Mouse (Mus musculus) limb, embryonic 14.5 days (tissue): ENCODE measurements around the gene Tmem143. TPM values are rescaled to one million over a fixed set of nuclear protein-coding genes. Genes with fewer than 3 reads are reported as not detected.

Source experiments
- ATAC-seq: fragments of 200-750 bp; cut with Nextera tagmentation; 2 replicates; pipeline ENCODE4 v1.8.0; 2017; ENCODE audit warnings: low read depth, moderate number of reproducible peaks, moderate TSS enrichment; ENCODE audit not compliant: low FRiP score
- DNase-seq: peaks from one replicate; pipeline ENCODE4 v3.0.0-alpha.2; 2015; ENCODE audit warnings: low spot score
- H3K27ac ChIP-seq: fragments of 300-500 bp; sonication (generic); replicated peaks from 2 replicates; pipeline ENCODE4 v1.5.1; 2014; ENCODE audit warnings: low read depth, mild to moderate bottlenecking, low read length, moderate library complexity, mixed read lengths
- H3K27me3 ChIP-seq: fragments of 300-500 bp; sonication (generic); 2 replicates; pipeline ENCODE4 v1.6.1; 2014; ENCODE audit warnings: low read length, mixed read lengths; ENCODE audit not compliant: control insufficient read depth, insufficient read depth
- H3K36me3 ChIP-seq: fragments of 300-500 bp; sonication (generic); 2 replicates; pipeline ENCODE4 v1.6.1; 2014; ENCODE audit warnings: mild to moderate bottlenecking, low read length, moderate library complexity, mixed read lengths; ENCODE audit not compliant: control insufficient read depth, insufficient read depth
- H3K4me1 ChIP-seq: fragments of 300-500 bp; sonication (generic); 2 replicates; pipeline ENCODE4 v1.6.1; 2014; ENCODE audit warnings: antibody characterized with exemption, low read length, mixed read lengths; ENCODE audit not compliant: control insufficient read depth, insufficient read depth
- H3K4me2 ChIP-seq: fragments of 300-500 bp; sonication (generic); replicated peaks from 2 replicates; pipeline ENCODE4 v1.6.1; 2014; ENCODE audit warnings: low read depth, mild to moderate bottlenecking, low read length, moderate library complexity; ENCODE audit not compliant: severe bottlenecking
- H3K4me3 ChIP-seq: fragments of 300-500 bp; sonication (generic); replicated peaks from 2 replicates; pipeline ENCODE4 v1.5.1; 2014; ENCODE audit warnings: low read length
- H3K9ac ChIP-seq: fragments of 300-500 bp; sonication (generic); 2 replicates; pipeline ENCODE4 v1.6.1; 2014; ENCODE audit warnings: mild to moderate bottlenecking, low read depth, low read length, moderate library complexity; ENCODE audit not compliant: severe bottlenecking
- H3K9me3 ChIP-seq: fragments of 300-500 bp; sonication (generic); 2 replicates; pipeline ENCODE4 v1.6.1; 2016; ENCODE audit warnings: low read length; ENCODE audit not compliant: control insufficient read depth
- POLR2A ChIP-seq: fragments of 200-500 bp; IDR thresholded peaks from 2 replicates; pipeline ENCODE4 v1.8.0; 2012; ENCODE audit warnings: inconsistent platforms, mild to moderate bottlenecking, moderate library complexity, borderline replicate concordance; ENCODE audit not compliant: insufficient read depth, insufficient read length; ENCODE audit errors: extremely low read depth
- WGBS: fragments of 180-500 bp; shearing (Covaris S2); extraction: QIAGEN DNeasy Blood & Tissue Kit; methylation state at CpG from one replicate; pipeline ENCODE4 v1.1.7; 2014; 5-methylcytosine and 5-hydroxymethylcytosine counted together
- polyA plus RNA-seq, 2 experiments: library from polyadenylated mRNA; depleted of rRNA in 1 of 2; stranded (reverse) in 1 of 2; unstranded in 1 of 2; fragments of >200 nt; fragmentation: Nextera tagmentation in 1 of 2; extraction: Ambion mirVana in 1 of 2; gene quantifications; 2 replicates each; pipeline versions ENCODE4 v1.2.1 to v1.2.3; 2012 to 2014

The Tmem143 gene
- polyA plus RNA-seq, 2 experiments = 4.7 to 17.1 TPM

GRCm38 (mm10) chr7:45859008-45859407 lies 37.7 kb upstream of the Tmem143 start:
- Histone ChIP-seq H3K9ac (no peak overlapping the region), H3K36me3 (no peaks in the 10 kb centered on the region), H3K9me3 (no peaks in the 10 kb centered on the region), H3K27me3 (0 out of 2 replicates have a peak, but pooled peaks cover 9% of the 10 kb centered on the region), H3K4me2 (no peak overlapping the region), H3K27ac (no peak overlapping the region), H3K4me3 (no peak overlapping the region), H3K4me1 (peaks cover 8% of the 10 kb centered on the region; the same call in 1 of the 2 replicates)
- DNase-seq = no peak
- ATAC-seq = no peak
- TF ChIP-seq POLR2A = no peak
- WGBS = 47% methylated on average over 4 of the region's 4 CpGs

GRCm38 (mm10) chr7:45862804-45863203 lies 33.9 kb upstream of the Tmem143 start:
- Histone ChIP-seq H3K27me3 (peaks cover 10% of the 10 kb centered on the region; the same call in 1 of the 2 replicates), H3K9ac (no peak overlapping the region), H3K4me1 (peaks cover 9% of the 10 kb centered on the region), H3K4me2 (no peak overlapping the region), H3K36me3 (no peaks in the 10 kb centered on the region), H3K27ac (no peak overlapping the region), H3K4me3 (no peak overlapping the region), H3K9me3 (no peaks in the 10 kb centered on the region)
- ATAC-seq = no peak
- DNase-seq = no peak
- TF ChIP-seq POLR2A = no peak
- 87% methylated on average over 7 of the region's 7 CpGs for WGBS

- peaks cover 14% of the 10 kb centered on the region for H3K4me1 ChIP-seq
- H3K36me3 ChIP-seq = no peaks in the 10 kb centered on the region
- TF ChIP-seq POLR2A = no peak
- no peak overlapping the region for H3K4me3 ChIP-seq
- H3K9me3 ChIP-seq = no peaks in the 10 kb centered on the region
- ATAC-seq (no peak), DNase-seq (no peak)
- 67% methylated on average over 3 of the region's 3 CpGs for WGBS
- no peak overlapping the region for H3K27ac ChIP-seq
- peaks cover 13% of the 10 kb centered on the region; the same call in 1 of the 2 replicates for H3K27me3 ChIP-seq
- no peak overlapping the region for H3K4me2 ChIP-seq
- H3K9ac ChIP-seq = no peak overlapping the region
Measured at GRCm38 (mm10) chr7:45864435-45864834, 32.3 kb upstream of the Tmem143 start.

- ATAC-seq (peak; percentile 85), DNase-seq (peak; percentile 92)
- Histone ChIP-seq H3K4me3 (peak overlapping the region; percentile 74), H3K36me3 (no peaks in the 10 kb centered on the region), H3K9me3 (no peaks in the 10 kb centered on the region), H3K27ac (peak overlapping the region; percentile 52), H3K27me3 (peaks cover 28% of the 10 kb centered on the region), H3K4me1 (peaks cover 27% of the 10 kb centered on the region), H3K4me2 (peak overlapping the region; percentile 77), H3K9ac (peak overlapping the region; percentile 94)
- 1% methylated on average over 87 of the region's 117 CpGs for WGBS
- 0 out of 2 replicates have a peak, but pooled peaks have one; percentile 69 for TF ChIP-seq POLR2A
Measured at GRCm38 (mm10) chr7:45865925-45866910, 30.5 kb upstream of the Tmem143 start.

- H3K9me3 ChIP-seq = no peaks in the 10 kb centered on the region
- H3K27ac ChIP-seq = no peak overlapping the region
- peaks cover 32% of the 10 kb centered on the region for H3K27me3 ChIP-seq
- no peak for ATAC-seq
- TF ChIP-seq POLR2A = no peak
- no peak overlapping the region for H3K4me3 ChIP-seq
- peaks cover 27% of the 10 kb centered on the region for H3K4me1 ChIP-seq
- no peak for DNase-seq
- no peaks in the 10 kb centered on the region for H3K36me3 ChIP-seq
- WGBS = 23% methylated on average over 2 of the region's 2 CpGs
- no peak overlapping the region for H3K4me2 ChIP-seq
- no peak overlapping the region for H3K9ac ChIP-seq
Measured at GRCm38 (mm10) chr7:45867871-45868270, 28.9 kb upstream of the Tmem143 start.
